Mouse (Mus musculus) yolk sac, embryonic 10.5 days (tissue): ENCODE measurements around the gene Capn3.
A peak's percentile ranks its signal among the peaks of the same experiment; 100 is the strongest.

Source experiments
- DNase-seq: peaks from one replicate; pipeline ENCODE4 v3.0.0-alpha.2; 2017; ENCODE audit warnings: low spot score

Gene Capn3

GRCm38 (mm10) chr2:120455719-120456118 is at the start of gene Capn3:
TSS of gene Capn3 (plus strand) at chr2:120456019.
- no peak for DNase-seq

DNA sequence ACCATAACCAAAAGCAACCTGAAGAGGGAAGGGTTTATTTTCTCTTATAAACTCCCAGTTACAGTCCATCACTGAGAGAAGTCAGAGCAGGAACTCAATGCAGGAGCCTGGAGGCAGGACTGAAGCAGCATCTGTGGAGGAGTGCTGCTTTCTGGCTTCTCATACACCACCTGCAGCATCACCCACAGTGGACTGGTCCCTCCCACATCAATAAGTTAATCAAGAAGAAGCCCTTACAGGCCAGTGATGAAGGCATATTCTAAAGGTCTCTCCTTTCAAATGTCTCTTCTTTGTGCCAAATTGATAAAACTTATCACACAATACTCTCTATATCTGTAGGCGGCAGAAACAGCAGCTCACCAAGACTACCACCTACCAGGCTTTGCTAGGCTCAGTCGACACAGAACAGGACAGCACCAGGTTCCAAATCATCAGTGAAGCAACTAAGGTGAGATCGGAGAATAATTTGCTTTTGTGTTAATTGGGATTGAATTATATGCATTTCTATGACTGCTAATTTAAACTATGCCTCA is 44.7 kb upstream of the Capn3 start:
- no peak for DNase-seq

DNA sequence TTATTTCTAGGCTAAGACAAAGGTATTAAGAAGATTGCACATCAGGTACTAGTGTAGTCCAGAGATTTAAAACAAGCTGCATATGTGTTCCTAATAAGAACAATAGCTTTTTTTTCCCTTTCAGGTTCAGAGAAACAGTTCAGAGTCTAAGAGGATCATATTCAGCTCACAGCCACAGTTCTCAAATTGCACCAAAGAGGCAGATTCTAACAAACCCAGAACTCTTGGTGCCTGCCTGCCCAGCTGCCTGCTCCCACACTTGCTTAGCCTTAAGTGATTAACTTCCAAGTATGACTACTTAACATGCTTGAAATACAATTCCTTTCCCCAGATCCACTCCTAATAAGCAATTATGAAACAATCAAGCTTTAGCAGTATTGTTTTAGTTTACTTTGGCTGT is 41.7 kb upstream of the Capn3 start:
- DNase-seq, result no peak

GRCm38 (mm10) chr2:120414738-120415414 is 40.9 kb upstream of the Capn3 start:
- no peak for DNase-seq

DNA sequence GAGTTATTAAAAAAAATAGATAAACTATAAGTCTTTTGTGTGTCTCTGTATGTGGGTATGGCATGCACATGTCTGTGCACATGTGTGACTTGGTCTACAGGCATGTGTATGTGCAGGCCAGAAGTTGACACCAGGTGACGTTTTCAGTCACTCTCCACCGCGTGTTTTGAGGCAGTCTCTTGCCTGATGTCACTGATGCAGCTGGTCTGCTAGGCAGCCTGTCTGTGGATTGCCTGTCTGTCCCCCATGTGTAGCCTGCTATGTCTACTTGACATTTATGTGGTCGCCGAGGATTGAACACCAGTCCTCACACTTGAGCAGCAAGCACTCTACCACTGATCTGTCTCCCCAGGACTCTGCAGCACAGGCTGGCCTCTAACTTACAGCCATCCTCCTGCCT is 31.4 kb upstream of the Capn3 start:
- no peak for DNase-seq

- DNase-seq, result no peak
Observed at GRCm38 (mm10) chr2:120444486-120444885, 11.3 kb upstream of the Capn3 start.

- no peak for DNase-seq
Observed at GRCm38 (mm10) chr2:120446373-120446772, 9.4 kb upstream of the Capn3 start.

GRCm38 (mm10) chr2:120447306-120447705 is 8.5 kb upstream of the Capn3 start:
- DNase-seq, result no peak

- no peak for DNase-seq
Observed at GRCm38 (mm10) chr2:120450724-120451123, 5.1 kb upstream of the Capn3 start.

- DNase-seq, result no peak
Observed at GRCm38 (mm10) chr2:120452600-120452999, 3.2 kb upstream of the Capn3 start.

DNA sequence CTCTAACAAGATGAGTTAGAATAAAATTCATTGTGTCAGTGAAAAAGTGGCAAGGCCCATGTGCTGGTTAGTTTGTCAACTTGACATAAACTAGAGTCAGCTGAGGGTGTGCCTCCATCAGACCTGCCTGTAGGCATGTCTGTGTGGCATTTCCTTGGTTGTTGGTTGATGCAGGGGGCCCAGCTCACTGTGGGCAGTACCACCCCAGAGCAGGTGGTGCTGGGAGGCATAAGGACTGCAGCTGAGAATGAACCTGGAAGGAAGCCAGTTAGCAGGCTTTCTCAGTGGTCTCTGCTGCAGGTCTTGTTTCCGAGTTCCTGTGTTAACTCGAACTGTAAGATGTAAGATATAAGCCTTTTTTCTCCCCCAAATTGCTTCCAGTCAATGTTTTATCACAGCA is 832 bp upstream of the Capn3 start:
- no peak for DNase-seq

GRCm38 (mm10) chr2:120460216-120460615 is 4.4 kb downstream of the Capn3 start:
- DNase-seq, result no peak

DNA sequence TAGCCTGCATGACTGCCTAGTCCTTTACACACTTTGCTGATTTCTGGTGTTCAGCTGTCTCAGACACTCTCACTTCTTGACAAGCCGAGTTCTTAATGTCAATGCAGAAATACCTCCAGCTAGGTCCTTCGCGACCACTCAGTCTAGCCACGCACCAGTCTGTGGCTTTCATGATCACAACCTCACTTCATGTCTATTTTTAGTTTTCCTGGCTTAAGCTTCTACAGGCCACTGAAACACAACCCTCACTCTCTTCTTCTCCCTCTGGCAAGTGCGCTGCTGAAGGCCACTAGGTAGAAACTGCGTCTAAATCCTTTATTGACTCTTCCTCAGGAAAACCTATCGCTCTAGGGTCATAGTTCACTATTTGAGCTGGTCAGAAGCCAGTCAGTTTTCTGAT is 7.5 kb downstream of the Capn3 start:
- DNase-seq, result peak; percentile 36

- no peak for DNase-seq
Observed at GRCm38 (mm10) chr2:120464091-120464490, 8.3 kb downstream of the Capn3 start.

- DNase-seq, result no peak
Observed at GRCm38 (mm10) chr2:120464732-120465396, 9.0 kb downstream of the Capn3 start.

GRCm38 (mm10) chr2:120465397-120465785 is 9.6 kb downstream of the Capn3 start:
- DNase-seq, result no peak

DNA sequence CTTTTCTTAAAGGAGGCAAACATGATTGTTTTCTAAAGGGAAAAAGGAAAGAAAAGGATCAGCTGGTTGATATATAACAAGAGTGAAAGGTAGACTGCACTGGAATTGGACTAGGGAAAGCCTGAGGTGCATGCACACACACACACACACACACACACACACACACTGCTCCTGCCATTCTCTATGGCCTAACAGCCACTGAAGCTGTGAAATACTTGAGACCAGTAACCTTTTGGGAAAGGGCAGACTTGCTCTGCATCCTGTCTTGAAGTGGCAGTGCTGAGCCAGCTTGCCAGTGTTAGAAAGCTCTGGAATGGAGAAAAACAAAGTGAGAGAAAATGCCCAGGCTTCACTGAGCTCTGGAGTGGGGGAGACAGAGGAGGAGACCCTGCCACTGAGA is 12.2 kb downstream of the Capn3 start:
- DNase-seq, result no peak

DNA sequence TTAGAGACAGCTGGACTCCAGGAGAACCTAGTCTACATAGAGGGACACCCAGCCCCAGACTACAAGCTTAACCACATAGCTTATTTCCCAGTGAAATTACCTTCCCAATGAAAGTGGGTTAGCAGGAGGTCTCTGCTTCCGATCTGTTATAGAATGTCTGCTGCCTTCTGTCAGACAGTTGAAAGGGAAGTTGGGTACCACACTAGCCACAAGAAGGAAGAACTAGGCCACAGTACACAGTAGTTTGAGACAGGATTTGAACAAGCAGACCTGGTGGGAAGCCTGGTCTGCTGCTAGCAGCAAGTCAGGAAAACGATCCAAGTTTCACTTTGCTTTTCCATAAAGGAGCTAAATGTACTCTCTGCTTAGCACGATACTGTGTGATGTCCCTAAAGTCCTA is 13.4 kb downstream of the Capn3 start:
- no peak for DNase-seq

- DNase-seq, result no peak
Observed at GRCm38 (mm10) chr2:120469715-120470114, 13.9 kb downstream of the Capn3 start.

- no peak for DNase-seq
Observed at GRCm38 (mm10) chr2:120470856-120471255, 15.0 kb downstream of the Capn3 start.

GRCm38 (mm10) chr2:120476277-120477087 is 20.7 kb downstream of the Capn3 start:
- DNase-seq, result no peak

- peak; percentile 43 for DNase-seq
Observed at GRCm38 (mm10) chr2:120478600-120478999, 22.8 kb downstream of the Capn3 start.

DNA sequence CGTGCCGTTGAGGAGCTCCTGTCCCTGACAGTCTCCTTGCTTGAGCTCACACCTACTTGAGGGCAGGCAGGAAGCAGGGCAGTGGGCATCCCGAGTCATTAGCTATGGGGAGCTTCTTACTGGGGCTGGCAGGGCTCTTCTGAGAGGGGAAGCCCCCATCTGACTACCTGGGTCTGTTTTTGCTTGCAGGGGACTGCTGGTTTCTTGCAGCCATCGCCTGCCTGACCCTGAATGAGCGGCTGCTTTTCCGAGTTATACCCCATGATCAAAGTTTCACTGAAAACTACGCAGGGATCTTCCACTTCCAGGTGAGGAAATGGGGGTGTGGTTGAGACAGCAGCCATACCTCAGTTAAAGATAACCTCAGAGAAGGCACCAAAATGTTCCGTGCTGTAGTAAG is 26.1 kb downstream of the Capn3 start:
- no peak for DNase-seq
